Mouse (Mus musculus): Measurements from ENCODE around the gene Plau.

- TF ChIP-seq CTCF (IDR thresholded peaks at IDR 0.05; ENCODE audit: borderline replicate concordance, extremely low read depth, insufficient read depth, insufficient read length) (no peak), POLR2A (IDR thresholded peaks at IDR 0.05; ENCODE audit: borderline replicate concordance, extremely low read depth, insufficient read depth, insufficient read length, poor library complexity, severe bottlenecking) (no peak)
These were observed 15.3 kb downstream of the Plau start for GRCm38 (mm10) chr14:20851776-20852175.

All from brain, embryonic 14.5 days (tissue).